Mouse (Mus musculus): ENCODE data around the gene Hyal2.

- no peak for TF ChIP-seq CTCF (IDR thresholded peaks at IDR 0.05; ENCODE audit: control insufficient read depth, insufficient read depth, low read length)
- TF ChIP-seq POLR2A (IDR thresholded peaks at IDR 0.05; ENCODE audit: borderline replicate concordance, control insufficient read depth, low read depth, low read length) = no peak
Measured at GRCm38 (mm10) chr9:107521190-107521589, 46.6 kb upstream of the Hyal2 start.
